Mouse (Mus musculus) neural tube, embryonic 15.5 days (tissue): ENCODE data around the gene Rbfox3. TPM values are rescaled to one million over a fixed set of nuclear protein-coding genes. Genes with fewer than 3 reads are reported as not detected.

Source experiments
- ATAC-seq: fragments of 200-750 bp; cut with Nextera tagmentation; 2 replicates; pipeline ENCODE4 v1.8.0; 2017; ENCODE audit warnings: mild to moderate bottlenecking, moderate TSS enrichment, moderate library complexity; ENCODE audit not compliant: low FRiP score
- H3K27ac ChIP-seq: fragments of 300-500 bp; sonication (generic); replicated peaks from 2 replicates; pipeline ENCODE4 v1.5.1; 2015; ENCODE audit warnings: mild to moderate bottlenecking, inconsistent platforms
- H3K27me3 ChIP-seq: fragments of 300-500 bp; sonication (generic); replicated peaks from 2 replicates; pipeline ENCODE4 v1.6.1; 2015; ENCODE audit warnings: inconsistent platforms
- H3K36me3 ChIP-seq: fragments of 300-500 bp; sonication (generic); 2 replicates; pipeline ENCODE4 v1.6.1; 2015; ENCODE audit warnings: inconsistent platforms
- H3K4me1 ChIP-seq: fragments of 300-500 bp; sonication (generic); 2 replicates; pipeline ENCODE4 v1.6.1; 2015; ENCODE audit warnings: inconsistent platforms
- H3K4me2 ChIP-seq: fragments of 300-500 bp; sonication (generic); 2 replicates; pipeline ENCODE4 v1.6.1; 2015; ENCODE audit warnings: inconsistent platforms, mild to moderate bottlenecking, moderate library complexity
- H3K4me3 ChIP-seq: fragments of 300-500 bp; sonication (generic); replicated peaks from 2 replicates; pipeline ENCODE4 v1.5.1; 2015; ENCODE audit warnings: mild to moderate bottlenecking, inconsistent platforms
- H3K9ac ChIP-seq: fragments of 300-500 bp; sonication (generic); replicated peaks from 2 replicates; pipeline ENCODE4 v1.6.1; 2015; ENCODE audit warnings: mild to moderate bottlenecking, inconsistent platforms
- H3K9me3 ChIP-seq: fragments of 300-500 bp; sonication (generic); replicated peaks from 2 replicates; pipeline ENCODE4 v1.6.1; 2016; ENCODE audit warnings: inconsistent platforms
- WGBS: fragments of 180-500 bp; shearing (Covaris S2); methylation state at CpG from one replicate; pipeline ENCODE4 v1.1.7; 2015; ENCODE audit warnings: mixed read lengths; 5-methylcytosine and 5-hydroxymethylcytosine counted together
- polyA plus RNA-seq: library from polyadenylated mRNA; unstranded; fragments of >200 nt; fragmentation: Nextera tagmentation; extraction: Ambion mirVana; gene quantifications from 2 replicates; pipeline ENCODE4 v1.2.1, GENCODE M21; 2015

The Rbfox3 gene
- polyA plus RNA-seq, 1 experiment from 2014 or later, result 99.8 TPM

DNA sequence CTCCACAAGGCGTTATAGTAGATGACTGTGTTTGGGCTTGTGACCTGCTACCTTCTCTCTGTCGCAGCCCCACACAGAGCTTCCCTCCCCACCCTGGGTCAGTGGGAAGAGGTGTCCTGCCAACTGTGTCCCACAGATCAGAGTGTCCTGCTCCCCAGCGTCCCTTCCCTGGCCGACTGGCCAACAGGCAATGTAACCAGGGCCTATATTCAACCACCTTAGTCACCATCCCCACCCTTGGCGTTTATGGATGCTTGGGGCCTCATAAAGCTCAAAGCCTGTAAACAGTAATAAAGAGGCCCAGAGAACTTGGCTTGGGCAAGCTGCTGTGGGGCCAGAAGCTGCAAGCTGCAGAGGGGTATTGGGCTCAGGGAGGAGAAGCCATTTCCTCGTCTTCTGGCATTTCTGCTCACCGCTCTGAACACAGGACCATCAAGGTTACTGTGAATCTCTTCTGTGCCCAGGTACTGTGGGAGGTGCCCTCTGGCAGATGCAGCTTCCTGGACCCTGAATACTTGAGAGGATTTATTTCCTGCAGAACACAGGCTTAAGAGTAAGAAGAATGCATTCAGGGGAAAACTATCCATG lies 435.8 kb downstream of the Rbfox3 start:
- no peaks in the 10 kb centered on the region for H3K9me3 ChIP-seq
- no peak overlapping the region for H3K9ac ChIP-seq
- H3K36me3 ChIP-seq, result no peaks in the 10 kb centered on the region
- no peaks in the 10 kb centered on the region for H3K27me3 ChIP-seq
- 55% methylated on average over 7 of the region's 7 CpGs for WGBS
- no peak overlapping the region for H3K27ac ChIP-seq
- no peak for ATAC-seq
- H3K4me2 ChIP-seq, result no peak overlapping the region
- peaks cover 10% of the 10 kb centered on the region for H3K4me1 ChIP-seq
- H3K4me3 ChIP-seq, result no peak overlapping the region

DNA sequence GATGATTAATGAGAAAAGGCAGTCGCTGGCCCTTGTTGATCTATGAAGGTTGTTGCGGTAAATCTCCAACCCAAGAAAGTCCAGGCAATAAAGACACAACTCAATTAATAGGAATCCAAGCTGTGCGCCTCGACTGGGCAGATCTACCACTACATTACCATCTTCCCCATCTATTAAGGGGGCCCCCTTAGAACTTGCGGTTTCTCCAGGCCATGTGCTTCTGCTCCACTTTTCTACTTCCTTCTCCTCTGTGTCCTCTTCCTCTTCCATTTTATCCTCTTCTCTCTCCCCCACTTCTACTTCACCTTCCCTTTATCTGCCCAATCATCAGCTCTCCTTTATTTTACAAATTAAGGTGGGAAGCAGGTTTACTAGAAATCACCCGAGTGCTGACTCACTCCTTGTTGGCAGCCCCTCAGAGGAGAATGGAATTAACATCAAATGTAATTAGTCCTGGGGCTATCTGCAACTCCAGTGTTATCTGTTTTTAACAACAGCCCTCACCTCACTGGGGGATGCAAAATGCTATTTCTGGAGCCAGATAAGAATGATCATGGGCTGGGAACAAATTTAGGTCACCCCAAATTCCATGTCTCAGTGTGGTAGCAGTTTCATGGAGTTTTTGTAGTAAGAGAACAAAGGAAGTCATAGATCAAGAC lies 437.4 kb downstream of the Rbfox3 start:
- no peak overlapping the region for H3K4me3 ChIP-seq
- H3K9ac ChIP-seq, result no peak overlapping the region
- no peak overlapping the region for H3K27ac ChIP-seq
- H3K36me3 ChIP-seq, result no peaks in the 10 kb centered on the region
- no peaks in the 10 kb centered on the region for H3K9me3 ChIP-seq
- no peaks in the 10 kb centered on the region for H3K27me3 ChIP-seq
- H3K4me2 ChIP-seq, result no peak overlapping the region
- ATAC-seq, result no peak
- H3K4me1 ChIP-seq, result peaks cover 18% of the 10 kb centered on the region
- WGBS, result 84% methylated on average over 6 of the region's 6 CpGs

DNA sequence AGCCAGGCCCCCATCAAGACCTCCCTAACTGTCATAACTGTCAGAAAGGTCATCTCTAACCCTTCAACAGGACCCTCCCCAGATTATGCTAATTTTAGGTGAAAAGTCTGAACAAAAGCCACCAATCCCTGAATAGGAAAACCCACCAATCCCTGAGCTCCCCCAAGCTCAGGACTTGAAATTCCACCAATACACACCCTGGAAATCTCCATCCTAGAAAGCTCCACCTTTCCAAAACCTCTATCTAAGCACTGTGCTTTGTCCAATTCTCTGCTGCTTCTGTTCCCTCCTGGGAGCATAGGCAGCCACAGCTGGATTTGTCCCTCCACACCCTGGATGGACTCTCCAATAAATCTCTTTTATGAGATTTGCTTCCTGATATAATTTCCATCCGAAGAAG lies 438.2 kb downstream of the Rbfox3 start:
- Histone ChIP-seq H3K4me2 (no peak overlapping the region), H3K9ac (no peak overlapping the region), H3K4me3 (no peak overlapping the region), H3K27me3 (no peaks in the 10 kb centered on the region), H3K27ac (no peak overlapping the region), H3K9me3 (no peaks in the 10 kb centered on the region), H3K4me1 (peaks cover 18% of the 10 kb centered on the region), H3K36me3 (no peaks in the 10 kb centered on the region)
- 74% methylated on average over 1 of the region's 1 CpGs for WGBS
- ATAC-seq, result no peak

DNA sequence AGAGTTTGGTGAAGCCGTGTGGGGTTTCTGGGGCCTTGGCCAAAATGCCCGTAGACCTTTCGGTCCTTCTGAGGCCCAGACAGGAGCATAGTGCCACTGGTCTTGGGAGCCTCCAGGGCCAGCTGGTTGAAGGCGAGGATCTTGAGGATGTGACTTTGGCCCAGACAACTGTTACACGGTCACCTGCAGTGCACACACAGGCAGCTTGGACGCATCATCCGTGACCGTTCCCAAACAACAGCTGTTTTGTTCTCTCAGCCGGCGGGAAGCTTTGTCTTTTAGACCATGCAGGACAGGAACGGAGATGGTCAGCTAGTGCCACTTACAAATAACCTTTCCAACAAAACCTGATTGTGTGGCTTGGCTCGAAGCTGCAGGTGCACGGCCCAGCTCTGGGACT lies 439.7 kb downstream of the Rbfox3 start:
- H3K4me1 ChIP-seq, result peaks cover 8% of the 10 kb centered on the region
- 50% methylated on average over 13 of the region's 13 CpGs for WGBS
- H3K27ac ChIP-seq, result no peak overlapping the region
- H3K36me3 ChIP-seq, result no peaks in the 10 kb centered on the region
- no peak for ATAC-seq
- no peak overlapping the region for H3K4me2 ChIP-seq
- H3K9ac ChIP-seq, result no peak overlapping the region
- H3K27me3 ChIP-seq, result no peaks in the 10 kb centered on the region
- no peaks in the 10 kb centered on the region for H3K9me3 ChIP-seq
- no peak overlapping the region for H3K4me3 ChIP-seq

DNA sequence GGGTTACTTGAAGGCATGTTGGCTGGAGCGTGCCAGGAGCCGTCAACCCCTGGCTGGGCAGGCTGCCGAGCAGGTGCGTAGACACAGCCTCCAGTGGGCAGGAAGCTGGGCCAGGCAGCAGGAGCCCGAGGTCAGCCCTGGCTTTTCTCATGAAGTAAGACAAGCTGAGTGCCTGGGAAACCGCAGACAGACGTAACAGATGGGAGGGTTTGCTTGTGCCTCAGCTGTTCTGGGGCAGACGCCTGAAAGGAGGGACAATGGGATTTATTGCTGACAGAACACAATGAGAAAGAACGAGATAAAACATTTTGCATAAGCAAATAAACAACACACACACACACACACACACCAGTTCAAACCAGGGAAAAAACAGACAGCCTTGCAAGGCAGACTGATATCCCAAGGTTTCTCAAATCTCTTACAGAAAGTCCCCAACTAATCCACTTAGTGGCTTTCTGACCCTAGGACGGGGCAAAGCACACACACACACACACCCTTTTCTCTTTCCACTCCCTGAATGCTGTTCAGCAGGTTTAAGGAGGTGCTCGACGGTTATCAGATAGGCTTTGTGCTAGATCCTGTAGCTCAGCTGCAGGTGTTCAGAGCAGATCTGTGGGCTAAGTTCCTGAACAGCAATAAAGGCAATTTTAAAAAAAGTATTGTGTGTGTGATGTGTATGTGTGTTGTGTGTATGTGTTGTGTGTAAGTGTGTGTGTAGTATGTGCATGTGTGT lies 441.0 kb downstream of the Rbfox3 start:
- no peaks in the 10 kb centered on the region for H3K27me3 ChIP-seq
- H3K9me3 ChIP-seq, result no peaks in the 10 kb centered on the region
- H3K27ac ChIP-seq, result peak overlapping the region; percentile 33; the same call in 1 of the 2 replicates
- H3K9ac ChIP-seq, result no peak overlapping the region
- H3K4me1 ChIP-seq, result peaks cover 8% of the 10 kb centered on the region
- no peak overlapping the region for H3K4me3 ChIP-seq
- no peaks in the 10 kb centered on the region for H3K36me3 ChIP-seq
- no peak for ATAC-seq
- WGBS, result 11% methylated on average over 12 of the region's 12 CpGs
- no peak overlapping the region for H3K4me2 ChIP-seq

DNA sequence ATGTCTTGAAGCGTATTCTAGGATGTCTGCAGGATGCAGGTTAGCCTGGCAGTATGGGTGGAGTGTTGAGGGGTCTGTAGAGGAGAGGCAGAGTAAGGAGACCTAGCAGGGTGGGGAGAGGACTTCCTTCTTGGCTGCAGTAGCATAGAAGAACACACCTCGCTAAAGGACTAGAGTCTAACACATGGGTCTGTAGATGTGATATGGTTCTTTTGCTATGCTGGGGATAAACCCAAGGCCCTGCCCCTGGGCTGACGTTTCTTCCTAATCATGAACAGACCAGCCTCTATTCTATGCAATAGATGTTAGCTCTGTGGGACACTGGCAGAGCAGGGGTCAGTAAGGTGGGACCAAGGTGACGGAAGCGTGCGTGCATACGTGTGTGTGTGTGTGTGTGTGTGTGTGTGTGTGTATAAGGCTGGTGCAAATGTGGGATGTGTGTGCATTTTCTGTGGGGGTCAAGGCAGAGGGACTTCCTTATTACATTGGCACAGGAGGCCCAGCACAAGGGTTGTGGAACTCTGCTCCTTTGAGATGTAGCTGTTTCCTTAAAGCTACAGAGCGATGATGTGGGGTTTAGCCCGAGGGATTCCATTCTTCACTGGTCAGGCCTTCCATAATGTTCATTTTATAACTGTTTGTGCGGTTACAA lies 441.8 kb downstream of the Rbfox3 start:
- ATAC-seq, result no peak

DNA sequence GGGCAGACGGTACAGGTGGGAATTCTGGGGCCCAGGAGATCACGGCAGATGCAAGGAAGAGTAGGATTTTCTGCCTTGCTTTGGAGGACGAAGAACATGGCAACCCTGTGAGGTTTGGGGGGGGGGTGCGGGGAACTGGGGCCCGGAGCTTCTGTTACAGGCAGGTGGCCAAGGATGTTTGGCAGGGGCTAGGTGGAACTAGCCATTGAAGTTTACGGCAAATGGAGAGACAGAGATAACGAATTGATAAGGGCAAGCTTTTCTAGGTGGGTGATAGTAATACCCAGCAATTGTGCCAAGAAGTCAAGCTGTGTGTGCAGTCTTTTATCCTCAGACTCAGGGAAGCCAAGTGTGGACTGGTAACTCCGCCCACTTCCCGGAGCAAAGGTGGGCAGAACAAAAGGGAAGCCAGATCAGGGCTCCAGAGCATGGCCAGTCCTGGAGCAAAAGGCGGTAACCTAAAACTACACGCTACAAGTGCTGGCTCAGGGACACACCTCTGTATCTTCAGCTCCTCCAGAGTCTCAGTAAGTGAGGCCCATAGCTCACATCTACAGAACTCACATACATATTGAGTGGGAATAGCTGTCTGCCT lies 443.9 kb downstream of the Rbfox3 start:
- Histone ChIP-seq H3K36me3 (no peaks in the 10 kb centered on the region), H3K9ac (no peak overlapping the region), H3K27me3 (no peaks in the 10 kb centered on the region), H3K9me3 (no peaks in the 10 kb centered on the region), H3K4me2 (no peak overlapping the region), H3K27ac (no peak overlapping the region), H3K4me3 (no peak overlapping the region), H3K4me1 (peaks cover 8% of the 10 kb centered on the region)
- 67% methylated on average over 11 of the region's 11 CpGs for WGBS
- no peak for ATAC-seq

More for the DNA sequence above, 441.8 kb downstream of the Rbfox3 start:
- Histone ChIP-seq H3K9ac (no peak overlapping the region), H3K4me2 (no peak overlapping the region), H3K4me3 (no peak overlapping the region), H3K4me1 (peaks cover 8% of the 10 kb centered on the region), H3K27me3 (no peaks in the 10 kb centered on the region), H3K9me3 (no peaks in the 10 kb centered on the region), H3K36me3 (no peaks in the 10 kb centered on the region), H3K27ac (0 out of 2 replicates have a peak overlapping the region, but pooled peaks have one; percentile 18)
- WGBS, result 73% methylated on average over 10 of the region's 10 CpGs

DNA sequence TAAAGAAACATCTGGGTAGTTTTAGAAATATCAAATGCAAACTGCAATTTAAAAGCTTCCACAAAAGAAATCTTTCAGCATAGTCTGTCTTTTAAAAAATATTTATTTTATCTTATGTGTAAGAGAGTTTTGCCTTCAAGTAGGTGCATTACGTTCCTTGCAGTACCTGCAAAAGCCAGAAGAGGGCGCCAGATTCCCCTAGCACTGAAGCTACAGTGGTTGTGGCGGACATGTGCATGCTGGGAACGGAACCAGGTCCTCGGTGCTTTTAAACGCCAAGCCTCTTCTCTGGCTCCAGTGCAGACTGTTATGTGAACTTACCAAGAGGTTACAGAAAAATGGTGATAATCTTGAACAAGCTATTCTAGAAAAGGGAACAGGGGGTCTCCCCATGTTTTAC lies 451.1 kb downstream of the Rbfox3 start:
- Histone ChIP-seq H3K9ac (no peak overlapping the region), H3K27ac (no peak overlapping the region), H3K27me3 (no peaks in the 10 kb centered on the region), H3K4me1 (peaks cover 8% of the 10 kb centered on the region), H3K36me3 (no peaks in the 10 kb centered on the region), H3K9me3 (no peaks in the 10 kb centered on the region), H3K4me2 (no peak overlapping the region), H3K4me3 (no peak overlapping the region)
- 61% methylated on average over 6 of the region's 6 CpGs for whole genome bisulfite sequencing
- ATAC-seq, result no peak

DNA sequence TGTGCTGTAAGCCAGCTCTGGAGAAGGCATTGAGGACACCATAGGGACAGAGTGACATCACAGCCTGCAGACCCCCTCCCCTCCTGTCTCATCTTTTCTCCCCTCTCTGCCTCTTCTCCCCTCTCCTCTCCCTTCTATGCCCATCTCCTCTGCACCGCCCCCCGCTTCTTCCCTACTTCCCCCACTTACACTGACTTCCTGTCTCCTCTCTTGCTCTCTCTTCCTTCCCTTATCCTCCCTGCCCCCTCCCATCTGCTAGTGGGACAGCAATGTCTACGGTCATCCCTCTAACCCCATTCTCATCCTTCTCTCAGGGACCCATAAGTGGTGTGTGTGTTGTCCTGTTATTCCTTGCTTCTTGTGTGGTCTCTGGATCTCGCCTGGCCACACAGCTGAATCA lies 451.9 kb downstream of the Rbfox3 start:
- Histone ChIP-seq H3K4me2 (no peak overlapping the region), H3K27ac (no peak overlapping the region), H3K4me3 (no peak overlapping the region), H3K4me1 (peaks cover 8% of the 10 kb centered on the region), H3K9me3 (no peaks in the 10 kb centered on the region), H3K9ac (no peak overlapping the region), H3K27me3 (no peaks in the 10 kb centered on the region), H3K36me3 (no peaks in the 10 kb centered on the region)
- WGBS, result 86% methylated on average over 4 of the region's 4 CpGs
- no peak for ATAC-seq

DNA sequence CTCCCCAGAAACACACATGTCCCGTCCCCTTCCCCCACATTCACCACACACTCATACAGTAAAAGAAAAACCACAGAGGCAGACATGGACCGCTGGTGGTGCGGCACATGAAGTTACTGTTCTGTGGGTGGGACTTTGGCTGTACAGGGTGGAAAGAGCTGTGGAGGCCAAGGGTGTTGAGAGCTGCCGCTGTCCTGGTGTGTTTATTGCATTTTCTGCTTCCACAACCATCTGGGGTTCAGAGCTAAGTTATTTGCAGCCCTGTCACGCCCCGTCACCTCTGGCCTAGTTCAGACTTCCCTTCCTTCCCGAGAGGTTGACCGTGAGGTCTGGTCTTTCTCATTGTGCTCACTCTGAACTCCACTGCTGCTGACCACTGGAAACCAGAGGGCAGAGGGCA lies 452.3 kb downstream of the Rbfox3 start:
- no peaks in the 10 kb centered on the region for H3K36me3 ChIP-seq
- H3K4me2 ChIP-seq, result no peak overlapping the region
- H3K4me1 ChIP-seq, result peaks cover 12% of the 10 kb centered on the region
- no peaks in the 10 kb centered on the region for H3K27me3 ChIP-seq
- H3K9ac ChIP-seq, result no peak overlapping the region
- no peak for ATAC-seq
- H3K9me3 ChIP-seq, result no peaks in the 10 kb centered on the region
- H3K27ac ChIP-seq, result 0 out of 2 replicates have a peak overlapping the region, but pooled peaks have one; percentile 1
- WGBS, result 43% methylated on average over 8 of the region's 8 CpGs
- H3K4me3 ChIP-seq, result no peak overlapping the region

DNA sequence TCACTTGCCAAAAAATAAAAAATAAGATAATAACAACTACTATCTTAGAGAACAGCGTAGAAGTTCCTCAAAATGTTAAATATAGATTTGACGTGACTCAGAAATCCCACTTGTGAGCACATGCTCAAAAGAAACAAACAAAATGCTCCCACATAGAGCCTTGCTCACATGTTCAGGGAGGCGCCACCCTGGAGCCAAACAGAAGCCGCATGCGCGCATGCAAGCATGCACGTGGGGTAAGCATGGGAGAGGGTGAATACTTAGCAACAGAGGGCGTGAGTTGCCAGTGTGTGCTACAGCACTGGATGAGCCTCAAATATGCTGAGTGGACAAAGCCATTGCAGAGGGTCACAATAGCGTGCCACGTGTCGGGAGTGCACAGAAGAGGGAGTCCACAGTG lies 454.5 kb downstream of the Rbfox3 start:
- Histone ChIP-seq H3K9ac (no peak overlapping the region), H3K27me3 (no peaks in the 10 kb centered on the region), H3K36me3 (no peaks in the 10 kb centered on the region), H3K4me1 (peaks cover 13% of the 10 kb centered on the region), H3K4me3 (no peak overlapping the region), H3K9me3 (no peaks in the 10 kb centered on the region), H3K4me2 (no peak overlapping the region), H3K27ac (no peak overlapping the region)
- 83% methylated on average over 11 of the region's 11 CpGs for WGBS
- no peak for ATAC-seq
